Mouse (Mus musculus): Measurements from ENCODE around the gene Atp6v0d1. TPM values are rescaled to one million over a fixed set of nuclear protein-coding genes. Genes with fewer than 3 reads are reported as not detected.

The Atp6v0d1 gene
- total RNA-seq, 4 experiments from 2014 or later, result 42.2 to 45.3 (median 44.1) TPM

DNA sequence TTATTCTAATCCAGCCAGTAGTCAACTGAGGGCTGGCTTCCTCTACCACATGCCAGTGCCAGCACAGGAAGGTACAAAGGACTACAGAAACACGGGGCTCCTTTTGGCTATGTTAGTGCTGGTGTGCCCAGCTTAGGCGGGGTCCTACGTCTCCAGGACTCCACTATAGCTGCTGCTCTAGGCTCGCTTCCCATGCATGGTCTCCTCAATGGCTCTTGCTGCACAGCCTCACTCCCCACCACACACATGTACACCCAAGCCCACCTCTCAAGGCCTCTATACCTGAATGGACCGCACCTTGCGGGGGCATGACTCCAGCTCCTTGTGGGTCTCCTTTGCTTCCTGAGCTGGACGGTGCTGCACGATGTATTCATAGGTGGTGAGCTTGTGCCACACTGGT, 90.1 kb downstream of the Atp6v0d1 start:
- DNase-seq (ENCODE audit: low spot score in 2 of 2), result no peak

GRCm38 (mm10) chr8:105475254-105475653, 90.6 kb downstream of the Atp6v0d1 start:
- peak; percentile 58 to 70 for DNase-seq (ENCODE audit: low spot score in 2 of 2)

DNA sequence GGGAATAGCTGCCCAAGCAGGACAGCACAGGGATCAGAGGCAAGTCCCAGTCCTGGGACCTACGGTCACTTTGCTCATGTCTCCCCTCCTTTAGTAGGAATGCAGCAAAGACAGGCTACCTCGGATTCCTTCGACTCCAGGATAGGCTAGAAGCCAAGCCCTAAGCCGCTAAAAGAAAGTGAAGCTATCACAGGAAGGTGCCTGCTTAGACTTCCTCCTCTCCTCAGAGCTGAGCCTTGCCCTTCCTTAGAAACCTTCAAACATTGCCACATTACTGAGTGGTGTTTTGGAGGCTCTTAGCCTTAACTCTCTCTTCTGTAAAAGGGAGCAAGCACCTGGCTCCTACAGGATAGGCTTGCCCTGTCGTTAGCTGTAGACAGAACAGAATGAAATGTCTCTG, 91.2 kb downstream of the Atp6v0d1 start:
- no peak for DNase-seq (ENCODE audit: low spot score in 2 of 2)

Small RNA genes within 50 kb of the gene (microRNA-seq; reads per million reads assigned to microRNA genes)
- not detected for gene Mir1966

Other genes starting within 250 kb of the Atp6v0d1 start
- 1 to 10 TPM in 3 of 4 experiments, under 1 TPM in 1; 0.82 to 1.3 (median 1.0) TPM for gene Lrrc29, start 239.8 kb downstream of the Atp6v0d1 start, total RNA-seq (2022)
- 10 to 100 TPM; 20.9 to 24.2 (median 22.9) TPM for gene Tmem208, start 239.7 kb downstream of the Atp6v0d1 start, total RNA-seq (2022)
- gene Fhod1, start 218.1 kb downstream of the Atp6v0d1 start, total RNA-seq (2022), result 10 to 100 TPM; 21.1 to 28.8 (median 23.9) TPM
- gene Slc9a5, start 217.2 kb downstream of the Atp6v0d1 start, total RNA-seq (2022), result under 1 TPM; 0.38 to 0.65 (median 0.52) TPM
- under 1 TPM in 1 of 4 experiments, not detected in 3; 0.12 TPM for gene Plekhg4, start 192.8 kb downstream of the Atp6v0d1 start, total RNA-seq (2022)
- gene Kctd19, start 152.5 kb downstream of the Atp6v0d1 start, total RNA-seq (2022), result under 1 TPM in 2 of 4 experiments, not detected in 2; 0.08 to 0.49 TPM
- gene Lrrc36, start 152.5 kb downstream of the Atp6v0d1 start, total RNA-seq (2022), result under 1 TPM in 2 of 4 experiments, not detected in 2; 0.70 TPM
- gene Tppp3, start 94.5 kb downstream of the Atp6v0d1 start, total RNA-seq (2022), result 10 to 100 TPM; 22.7 to 38.8 (median 34.2) TPM
- gene Zdhhc1, start 69.1 kb downstream of the Atp6v0d1 start, total RNA-seq (2022), result 10 to 100 TPM; 10.3 to 11.7 (median 11.4) TPM
- under 1 TPM in 2 of 4 experiments, not detected in 2; 0.12 to 0.62 TPM for gene Hsd11b2, start 47.3 kb downstream of the Atp6v0d1 start, total RNA-seq (2022)
- 10 to 100 TPM; 15.8 to 17.2 (median 16.6) TPM for gene Ripor1, start 39.2 kb upstream of the Atp6v0d1 start, total RNA-seq (2022)
- 10 to 100 TPM; 32.9 to 39.2 (median 34.2) TPM for gene Ctcf, start 70.5 kb upstream of the Atp6v0d1 start, total RNA-seq (2022)
- gene Agrp, start 71.3 kb upstream of the Atp6v0d1 start, total RNA-seq (2022), result not detected
- gene Carmil2, start 120.2 kb upstream of the Atp6v0d1 start, total RNA-seq (2022), result not detected
- 1 to 10 TPM; 3.4 to 5.8 (median 4.4) TPM for gene Acd, start 135.1 kb upstream of the Atp6v0d1 start, total RNA-seq (2022)
- 1 to 10 TPM; 5.5 to 8.1 (median 6.7) TPM for gene Pard6a, start 135.1 kb upstream of the Atp6v0d1 start, total RNA-seq (2022)
- not detected for gene 4933405L10Rik, start 141.6 kb upstream of the Atp6v0d1 start, total RNA-seq (2022)
- gene Enkd1, start 142.2 kb upstream of the Atp6v0d1 start, total RNA-seq (2022), result under 1 TPM; 0.48 to 0.54 (median 0.52) TPM
- gene Gfod2, start 192.6 kb upstream of the Atp6v0d1 start, total RNA-seq (2022), result 1 to 10 TPM; 7.0 to 9.1 (median 8.3) TPM